Mouse (Mus musculus) thymus, postnatal 36 days (tissue): ENCODE data around the gene Ppp6r3.

Experiments used
- DNase-seq, 2 experiments: peaks; one replicate each; pipeline ENCODE4 v3.0.0; 2022; ENCODE audit warnings: mixed read lengths in 2 of 2

Gene Ppp6r3

DNA sequence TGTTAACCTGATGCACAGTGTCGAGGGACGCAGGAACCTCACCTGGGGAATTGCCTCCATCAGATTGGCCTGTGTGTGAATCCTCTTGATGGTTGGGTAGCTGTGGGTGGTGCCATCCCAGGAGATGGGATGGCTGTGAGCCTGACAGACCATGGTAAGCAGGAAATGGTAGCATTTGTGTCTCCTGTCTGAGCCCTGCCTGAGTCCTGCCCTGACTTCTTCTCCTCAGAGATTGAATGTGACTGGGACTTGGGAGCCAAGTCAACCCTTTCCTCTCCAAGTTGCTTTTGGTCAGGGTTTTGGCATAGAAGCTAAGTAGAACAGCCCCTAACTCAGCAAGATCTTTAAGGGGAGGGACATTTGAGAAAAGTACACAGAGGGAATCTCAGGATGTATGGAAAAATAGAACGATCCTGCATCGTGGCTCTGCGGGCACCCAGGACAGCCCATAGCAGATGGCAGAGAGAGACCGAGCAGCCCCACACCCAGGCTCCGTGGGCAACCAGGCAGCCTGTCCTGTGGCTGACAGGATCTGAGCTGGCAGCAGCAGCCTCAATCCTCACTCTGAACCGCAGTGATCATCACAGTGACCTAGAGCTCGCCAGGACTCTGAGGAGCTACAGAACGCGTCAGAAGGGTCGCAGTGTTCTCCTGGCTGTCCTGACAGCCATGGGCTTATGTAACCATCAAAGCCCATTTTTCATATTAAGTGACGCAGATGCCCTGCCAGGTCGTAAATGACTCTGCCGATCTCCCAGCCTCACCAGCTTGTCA, 147.3 kb downstream of the Ppp6r3 start:
- DNase-seq: no peak

DNA sequence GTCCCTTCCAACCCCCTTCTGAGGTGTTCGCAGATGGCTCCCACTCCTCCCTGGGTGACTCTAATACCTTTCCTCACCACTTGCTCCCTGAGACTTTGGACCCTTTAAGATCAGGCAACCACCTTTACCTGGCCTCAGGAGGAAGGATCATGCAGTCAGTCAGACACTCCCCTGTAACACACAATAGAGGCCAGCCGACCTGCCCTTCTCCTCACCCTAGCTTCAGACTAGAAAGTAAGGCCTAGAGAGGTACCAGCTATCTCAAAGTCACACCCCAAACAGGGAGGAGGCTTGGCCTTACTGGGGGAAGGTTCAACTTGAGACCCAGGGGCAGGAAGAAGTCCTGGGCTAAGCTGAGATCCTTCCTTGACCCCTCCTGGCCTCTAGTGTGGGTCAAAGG, 151.3 kb downstream of the Ppp6r3 start:
- no peak for DNase-seq

DNA sequence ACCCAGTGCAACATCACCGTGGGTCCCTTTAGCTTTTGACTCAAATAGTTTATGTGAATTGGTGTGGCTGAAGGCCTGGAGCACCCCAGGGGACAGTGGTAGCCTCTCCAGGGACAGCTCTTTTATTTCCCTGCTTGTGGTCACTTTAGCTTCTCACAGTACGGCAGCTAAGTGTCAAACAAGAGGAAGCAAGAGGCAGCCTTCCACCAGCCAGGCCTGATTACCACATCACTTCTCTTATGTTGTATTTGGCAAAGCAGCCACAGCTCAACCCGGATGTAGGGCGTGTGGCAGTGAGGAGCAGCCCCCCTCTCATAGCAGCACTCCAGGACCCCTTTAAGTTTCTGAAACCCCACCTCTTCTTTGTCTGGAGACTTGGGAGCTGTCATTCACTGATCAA, 152.6 kb downstream of the Ppp6r3 start:
- DNase-seq: no peak

DNA sequence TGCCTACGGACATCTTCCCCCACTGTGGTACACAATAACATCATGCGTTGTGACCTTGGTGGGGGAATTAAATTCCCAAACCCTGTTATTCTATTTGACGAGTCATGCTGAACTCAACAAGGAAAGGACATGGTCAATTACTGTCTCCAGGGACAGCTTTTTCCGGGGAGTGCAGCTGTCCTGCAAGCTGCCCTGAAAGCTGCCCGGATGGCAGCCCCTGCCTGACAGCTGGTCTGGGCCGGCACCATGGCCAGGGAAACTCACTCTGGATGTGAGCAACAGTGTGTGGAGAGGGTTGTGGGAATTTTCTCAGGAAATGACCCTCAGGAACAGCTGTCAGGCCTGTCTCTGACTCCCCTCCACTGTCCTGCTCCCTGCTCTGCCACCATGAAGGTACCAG, 153.1 kb downstream of the Ppp6r3 start:
- no peak for DNase-seq

DNA sequence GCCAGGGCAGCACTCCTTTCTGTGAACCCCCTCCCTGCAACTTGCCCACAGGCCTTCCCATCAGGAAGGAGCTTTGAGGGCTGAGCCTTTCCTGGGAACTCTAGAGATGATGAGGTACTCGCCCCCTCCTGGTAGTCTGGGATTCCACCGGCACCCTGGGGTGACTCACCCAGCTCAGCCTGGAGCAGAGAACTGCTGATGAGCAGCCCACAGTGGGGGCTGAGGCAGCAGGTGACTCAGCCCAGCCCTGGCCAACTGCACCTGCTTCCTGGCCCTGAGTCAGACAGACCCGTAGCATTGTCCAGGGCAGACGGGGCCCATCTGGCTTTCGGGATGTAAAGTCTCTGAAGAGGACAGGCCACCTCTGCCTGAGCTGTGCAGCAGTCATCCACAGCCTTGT, 156.3 kb downstream of the Ppp6r3 start:
- DNase-seq: no peak

DNA sequence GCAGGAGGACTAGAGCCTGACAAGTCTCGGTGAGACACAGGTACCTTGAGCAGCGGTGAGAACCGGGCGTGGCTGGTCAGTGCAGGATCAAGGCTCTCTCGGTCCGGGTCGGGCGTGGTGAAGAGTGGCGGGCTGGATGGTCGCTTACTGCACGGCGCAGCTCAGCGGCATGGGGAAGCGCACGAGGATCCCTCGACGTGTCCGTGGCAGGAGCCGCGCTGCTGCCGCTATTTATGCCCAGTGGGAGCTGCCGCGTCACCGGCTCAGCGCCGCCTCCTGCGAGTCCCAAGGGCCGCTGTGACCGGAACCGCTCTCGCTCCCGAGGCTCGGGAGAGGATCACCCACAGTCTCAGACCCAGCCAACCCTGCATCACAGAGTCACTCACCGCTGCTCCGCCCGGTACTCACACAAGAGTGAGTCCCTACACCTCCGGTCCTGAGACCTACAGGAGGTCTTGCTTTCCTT, 161.2 kb downstream of the Ppp6r3 start, which contains the start of gene Gal:
TSS of gene Gal (minus strand) at position 277 of the 466 bp plus-strand sequence.
- DNase-seq: no peak

DNA sequence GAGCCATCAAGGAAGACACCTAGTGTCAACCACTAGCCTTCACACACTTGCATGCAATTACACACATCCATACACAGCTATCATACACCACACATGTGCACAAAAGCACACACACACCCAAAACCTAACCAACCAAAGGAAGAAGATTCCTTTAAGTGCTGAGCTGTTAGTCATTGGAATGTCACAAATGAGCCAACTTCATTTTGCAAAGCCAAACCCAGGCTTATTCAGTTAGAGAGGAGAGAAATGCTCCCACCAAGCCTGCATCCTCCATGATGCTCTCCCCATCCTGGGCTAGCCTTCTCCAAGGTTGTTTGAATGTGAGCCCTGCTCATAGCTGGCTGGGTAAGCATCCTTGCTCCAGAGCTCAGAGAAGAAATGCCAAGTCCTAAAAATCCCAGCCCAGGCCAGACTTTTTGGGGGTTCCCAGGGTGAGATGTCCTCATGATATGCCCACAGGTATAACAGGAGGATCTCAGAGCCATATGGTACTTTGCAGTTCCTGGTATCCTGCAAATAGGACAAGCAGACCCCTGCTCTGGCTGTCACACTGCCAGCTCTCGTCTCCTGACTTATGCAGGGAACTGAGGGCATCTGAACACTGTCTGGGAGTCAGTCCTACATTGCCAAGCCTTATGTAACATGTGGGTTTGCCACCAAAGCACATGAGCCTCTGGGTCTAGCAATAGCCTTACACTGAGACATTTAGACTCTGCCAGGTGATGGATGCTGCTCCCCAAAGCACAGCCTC, 169.8 kb downstream of the Ppp6r3 start:
- no peak for DNase-seq
